Mouse (Mus musculus) testis, adult 2 months (tissue): ENCODE data around the gene Lnpep.

ENCODE experiments used
- CTCF ChIP-seq: fragments of 200-500 bp; IDR thresholded peaks from 2 replicates; pipeline ENCODE4 v1.5.1; 2012; ENCODE audit warnings: low read depth, mild to moderate bottlenecking, inconsistent platforms, low read length, moderate library complexity; ENCODE audit not compliant: control insufficient read depth, insufficient read depth, insufficient replicate concordance
- POLR2A ChIP-seq: fragments of 200-500 bp; IDR thresholded peaks from 2 replicates; pipeline ENCODE4 v1.6.1; 2012; ENCODE audit warnings: low read depth, mild to moderate bottlenecking, inconsistent platforms, low read length, moderate library complexity; ENCODE audit not compliant: control insufficient read depth

DNA sequence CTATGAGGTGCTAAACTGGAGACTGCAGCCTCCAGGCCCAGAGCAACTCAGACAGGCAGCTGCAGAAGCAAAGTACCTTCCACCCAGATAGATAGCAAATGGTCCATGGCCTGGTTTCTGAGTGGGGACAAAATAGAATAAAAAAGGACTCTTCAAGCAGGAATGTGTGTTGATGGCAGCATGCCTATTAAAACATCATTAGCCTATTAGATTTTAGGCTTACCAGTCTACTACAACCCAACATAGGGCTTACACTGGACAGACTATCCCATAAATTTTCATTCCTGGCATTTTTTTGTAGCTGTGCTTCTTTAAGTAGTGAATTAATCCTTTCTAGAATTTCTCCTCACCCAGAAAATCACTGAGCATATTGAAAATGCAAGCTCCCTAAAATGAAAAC, 7.1 kb upstream of the Lnpep start:
- TF ChIP-seq CTCF (no peak), POLR2A (no peak)
